Mouse (Mus musculus): ENCODE measurements around the gene 9330161L09Rik. TPM values are rescaled to one million over a fixed set of nuclear protein-coding genes. Genes with fewer than 3 reads are reported as not detected.

Gene 9330161L09Rik
- polyA plus RNA-seq, 1 experiment from 2014 or later = 1.2 TPM

- H3K9ac ChIP-seq (ENCODE audit: low read length) = no peak within 1 kb of the TSS
- ATAC-seq (no peak), DNase-seq (ENCODE audit: low spot score) (no peak)
- 79% methylated on average over 8 of the region's 8 CpGs for WGBS
- no peak within 1 kb of the TSS for H3K4me3 ChIP-seq (ENCODE audit: low read depth, low read length)
- no peak within 1 kb of the TSS for H3K27ac ChIP-seq (ENCODE audit: low read depth, low read length)
- no peaks in the 10 kb centered on the region for H3K9me3 ChIP-seq (replicated peaks; ENCODE audit: control insufficient read depth, low read length)
- no peaks in the 10 kb centered on the region for H3K36me3 ChIP-seq (ENCODE audit: control insufficient read depth, insufficient read depth, low read length)
- H3K4me1 ChIP-seq (ENCODE audit: control insufficient read depth, insufficient read depth, low read length) = no peaks in the 10 kb centered on the region
- H3K27me3 ChIP-seq (replicated peaks; ENCODE audit: control insufficient read depth, insufficient read depth, low read length) = no peaks in the 10 kb centered on the region
- no peak within 1 kb of the TSS for H3K4me2 ChIP-seq (ENCODE audit: low read length)
These were observed 26.5 kb upstream of the 9330161L09Rik start, which contains the start of gene Ifi27 for GRCm38 (mm10) chr12:103433986-103434731. TSS of gene Ifi27 (plus strand) at chr12:103434211.

GRCm38 (mm10) chr12:103433430-103433829 is 25.8 kb upstream of the 9330161L09Rik start:
- DNase-seq (ENCODE audit: low spot score) (no peak), ATAC-seq (no peak)
- Histone ChIP-seq H3K4me3 (ENCODE audit: low read depth, low read length) (no peak overlapping the region), H3K9ac (ENCODE audit: low read length) (no peak overlapping the region), H3K4me2 (ENCODE audit: low read length) (no peak overlapping the region), H3K4me1 (ENCODE audit: control insufficient read depth, insufficient read depth, low read length) (no peaks in the 10 kb centered on the region), H3K36me3 (ENCODE audit: control insufficient read depth, insufficient read depth, low read length) (no peaks in the 10 kb centered on the region), H3K9me3 (replicated peaks; ENCODE audit: control insufficient read depth, low read length) (no peaks in the 10 kb centered on the region), H3K27me3 (replicated peaks; ENCODE audit: control insufficient read depth, insufficient read depth, low read length) (no peaks in the 10 kb centered on the region), H3K27ac (ENCODE audit: low read depth, low read length) (no peak overlapping the region)
- WGBS = 87% methylated on average over 2 of the region's 2 CpGs

DNA sequence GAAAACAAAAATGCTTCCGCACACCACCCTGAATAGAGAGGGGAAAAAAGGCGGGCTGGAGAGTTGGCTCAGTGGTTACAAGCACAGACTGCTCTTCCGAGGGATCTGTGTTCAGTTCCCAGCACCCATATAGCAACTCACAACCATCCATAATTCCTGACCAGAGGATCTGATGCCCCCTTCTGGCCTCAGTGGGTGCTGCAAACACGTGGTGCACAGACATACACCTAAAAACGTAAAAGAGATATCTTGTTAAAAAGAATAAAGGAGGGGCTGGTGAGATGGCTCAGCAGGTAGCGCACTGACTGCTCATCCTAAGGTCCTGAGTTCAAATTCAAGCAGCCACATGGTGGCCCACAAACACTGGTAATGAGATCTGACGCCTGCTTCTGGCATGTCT is 19.1 kb upstream of the 9330161L09Rik start:
- 91% methylated on average over 7 of the region's 7 CpGs for WGBS
- Histone ChIP-seq H3K4me1 (ENCODE audit: control insufficient read depth, insufficient read depth, low read length) (peaks cover 13% of the 10 kb centered on the region), H3K27me3 (replicated peaks; ENCODE audit: control insufficient read depth, insufficient read depth, low read length) (no peaks in the 10 kb centered on the region), H3K27ac (ENCODE audit: low read depth, low read length) (no peak overlapping the region), H3K4me3 (ENCODE audit: low read depth, low read length) (no peak overlapping the region), H3K36me3 (ENCODE audit: control insufficient read depth, insufficient read depth, low read length) (peaks cover 16% of the 10 kb centered on the region), H3K9ac (ENCODE audit: low read length) (no peak overlapping the region), H3K9me3 (replicated peaks; ENCODE audit: control insufficient read depth, low read length) (no peaks in the 10 kb centered on the region), H3K4me2 (ENCODE audit: low read length) (no peak overlapping the region)
- no peak for DNase-seq (ENCODE audit: low spot score)
- ATAC-seq = no peak

- H3K27ac ChIP-seq (ENCODE audit: low read depth, low read length) = no peak within 1 kb of the TSS
- no peaks in the 10 kb centered on the region for H3K9me3 ChIP-seq (replicated peaks; ENCODE audit: control insufficient read depth, low read length)
- peak within 1 kb of the TSS; percentile 81 for H3K9ac ChIP-seq (ENCODE audit: low read length)
- H3K36me3 ChIP-seq (ENCODE audit: control insufficient read depth, insufficient read depth, low read length) = peaks cover 17% of the 10 kb centered on the region
- peak within 1 kb of the TSS; percentile 86 for H3K4me2 ChIP-seq (ENCODE audit: low read length)
- peak within 1 kb of the TSS; percentile 79 for H3K4me3 ChIP-seq (ENCODE audit: low read depth, low read length)
- H3K27me3 ChIP-seq (replicated peaks; ENCODE audit: control insufficient read depth, insufficient read depth, low read length) = no peaks in the 10 kb centered on the region
- ATAC-seq (peak; percentile 100), DNase-seq (ENCODE audit: low spot score) (peak; percentile 99)
- peaks cover 18% of the 10 kb centered on the region for H3K4me1 ChIP-seq (ENCODE audit: control insufficient read depth, insufficient read depth, low read length)
- 2% methylated on average over 33 of the region's 33 CpGs for WGBS
These were observed 18.3 kb upstream of the 9330161L09Rik start, which contains the start of gene Ddx24 for GRCm38 (mm10) chr12:103425729-103426470. TSS of gene Ddx24 (minus strand) at chr12:103425830.

GRCm38 (mm10) chr12:103425016-103425728 is 17.6 kb upstream of the 9330161L09Rik start:
- WGBS = 10% methylated on average over 33 of the region's 33 CpGs
- Histone ChIP-seq H3K4me2 (ENCODE audit: low read length) (peak overlapping the region; percentile 86), H3K9ac (ENCODE audit: low read length) (peak overlapping the region; percentile 81), H3K4me1 (ENCODE audit: control insufficient read depth, insufficient read depth, low read length) (peaks cover 18% of the 10 kb centered on the region), H3K9me3 (replicated peaks; ENCODE audit: control insufficient read depth, low read length) (no peaks in the 10 kb centered on the region), H3K27me3 (replicated peaks; ENCODE audit: control insufficient read depth, insufficient read depth, low read length) (no peaks in the 10 kb centered on the region), H3K27ac (ENCODE audit: low read depth, low read length) (no peak overlapping the region), H3K4me3 (ENCODE audit: low read depth, low read length) (peak overlapping the region; percentile 79), H3K36me3 (ENCODE audit: control insufficient read depth, insufficient read depth, low read length) (peaks cover 17% of the 10 kb centered on the region)
- DNase-seq (ENCODE audit: low spot score) (no peak), ATAC-seq (no peak)

- Histone ChIP-seq H3K9me3 (replicated peaks; ENCODE audit: control insufficient read depth, low read length) (no peaks in the 10 kb centered on the region), H3K27ac (ENCODE audit: low read depth, low read length) (no peak overlapping the region), H3K27me3 (replicated peaks; ENCODE audit: control insufficient read depth, insufficient read depth, low read length) (no peaks in the 10 kb centered on the region), H3K4me3 (ENCODE audit: low read depth, low read length) (no peak overlapping the region), H3K36me3 (ENCODE audit: control insufficient read depth, insufficient read depth, low read length) (peaks cover 92% of the 10 kb centered on the region), H3K9ac (ENCODE audit: low read length) (no peak overlapping the region), H3K4me1 (ENCODE audit: control insufficient read depth, insufficient read depth, low read length) (no peaks in the 10 kb centered on the region), H3K4me2 (ENCODE audit: low read length) (no peak overlapping the region)
- WGBS = 97% methylated on average over 10 of the region's 10 CpGs
- ATAC-seq = no peak
- no peak for DNase-seq (ENCODE audit: low spot score)
These were observed 524 bp upstream of the 9330161L09Rik start for GRCm38 (mm10) chr12:103408144-103408543.

DNA sequence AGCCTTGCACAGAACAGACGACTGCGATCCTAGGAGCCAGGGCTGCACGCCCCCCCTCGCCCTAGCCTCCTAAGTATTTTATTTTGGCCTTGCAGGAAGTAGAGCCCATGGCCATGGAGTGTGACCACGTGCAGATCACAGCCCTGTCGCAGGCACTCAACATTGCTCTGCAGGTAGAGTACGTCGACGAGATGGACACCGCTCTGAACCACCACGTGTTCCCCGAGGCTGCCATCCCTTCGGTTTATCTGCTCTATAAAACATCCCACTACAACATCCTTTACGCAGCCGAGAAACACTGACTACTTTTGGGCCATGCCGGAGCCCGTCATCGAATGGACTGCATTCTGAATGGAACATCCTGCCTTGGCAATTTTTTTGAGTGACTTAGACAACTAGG is 3.5 kb downstream of the 9330161L09Rik start:
- H3K9me3 ChIP-seq (replicated peaks; ENCODE audit: control insufficient read depth, low read length) = no peaks in the 10 kb centered on the region
- H3K36me3 ChIP-seq (ENCODE audit: control insufficient read depth, insufficient read depth, low read length) = peaks cover 61% of the 10 kb centered on the region
- WGBS = 91% methylated on average over 18 of the region's 18 CpGs
- no peak for DNase-seq (ENCODE audit: low spot score)
- no peak overlapping the region for H3K9ac ChIP-seq (ENCODE audit: low read length)
- H3K4me3 ChIP-seq (ENCODE audit: low read depth, low read length) = no peak overlapping the region
- H3K4me2 ChIP-seq (ENCODE audit: low read length) = no peak overlapping the region
- no peak for ATAC-seq
- H3K4me1 ChIP-seq (ENCODE audit: control insufficient read depth, insufficient read depth, low read length) = no peaks in the 10 kb centered on the region
- H3K27me3 ChIP-seq (replicated peaks; ENCODE audit: control insufficient read depth, insufficient read depth, low read length) = no peaks in the 10 kb centered on the region
- no peak overlapping the region for H3K27ac ChIP-seq (ENCODE audit: low read depth, low read length)

- H3K9me3 ChIP-seq (replicated peaks; ENCODE audit: control insufficient read depth, low read length) = no peaks in the 10 kb centered on the region
- no peak overlapping the region for H3K27ac ChIP-seq (ENCODE audit: low read depth, low read length)
- DNase-seq (ENCODE audit: low spot score) (no peak), ATAC-seq (no peak)
- 82% methylated on average over 7 of the region's 7 CpGs for WGBS
- H3K27me3 ChIP-seq (replicated peaks; ENCODE audit: control insufficient read depth, insufficient read depth, low read length) = no peaks in the 10 kb centered on the region
- H3K9ac ChIP-seq (ENCODE audit: low read length) = no peak overlapping the region
- H3K36me3 ChIP-seq (ENCODE audit: control insufficient read depth, insufficient read depth, low read length) = no peaks in the 10 kb centered on the region
- H3K4me1 ChIP-seq (ENCODE audit: control insufficient read depth, insufficient read depth, low read length) = no peaks in the 10 kb centered on the region
- no peak overlapping the region for H3K4me3 ChIP-seq (ENCODE audit: low read depth, low read length)
- no peak overlapping the region for H3K4me2 ChIP-seq (ENCODE audit: low read length)
These were observed 10.9 kb downstream of the 9330161L09Rik start for GRCm38 (mm10) chr12:103396751-103397150.
